In the genomic region with DNA sequence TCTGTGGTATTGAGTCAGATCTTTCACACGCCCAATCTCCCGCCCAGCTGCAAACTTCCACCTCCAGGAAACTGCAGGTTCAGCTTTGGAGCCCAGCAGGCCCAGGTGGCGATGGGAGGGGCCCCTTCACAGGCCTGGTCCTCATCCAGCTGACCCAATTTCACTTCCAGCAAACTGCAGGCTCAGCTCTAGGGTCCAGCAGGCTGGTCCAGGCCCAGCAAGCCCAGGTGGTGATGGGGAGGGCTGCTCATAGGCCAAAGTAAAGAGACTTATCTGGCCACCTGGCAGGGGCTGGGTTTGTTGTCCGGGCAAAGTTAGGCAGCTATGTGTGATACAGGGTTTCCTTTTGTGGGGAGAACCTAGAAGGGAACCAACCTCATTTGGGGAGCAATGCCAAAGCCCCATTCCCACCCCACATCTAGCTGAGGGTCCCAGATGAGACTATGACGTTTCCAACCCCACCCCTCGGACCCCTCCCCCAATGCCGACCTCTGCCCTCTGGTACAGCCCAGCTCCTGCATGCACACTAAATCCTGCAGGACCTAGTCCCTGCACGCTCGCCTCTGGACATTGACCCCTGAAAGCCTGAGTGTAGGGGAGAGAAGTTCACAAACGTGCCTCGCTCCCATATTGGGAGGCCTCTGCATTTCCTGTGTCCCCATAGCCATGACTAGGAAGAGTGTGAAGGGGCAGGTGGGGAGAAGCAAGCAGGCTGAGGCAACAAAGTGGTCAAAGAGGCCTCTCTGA, we compare ENCODE assay signal across 12 mouse cellular contexts. TPM values are rescaled to one million over a fixed set of nuclear protein-coding genes. Genes with fewer than 3 reads are reported as not detected.
A peak's percentile ranks its signal among the peaks of the same experiment; 100 is the strongest.
DNase-seq lines count a peak whose midpoint lies in the region; ATAC-seq and TF ChIP-seq lines count a peak whose summit lies in the region.
"Had no signal": no experiment of that assay in that cellular context is flagged by ENCODE, and none has a peak within 500 bp of the region (broad histone marks: within the 10 kb centered on the region; RNA-seq: fewer than 3 reads in every experiment).

No protein-coding gene starts in this region.

- no peak overlapping the region for H3K9ac ChIP-seq in kidney, postnatal 0 days (ENCODE audit: low read depth, low read length)
- H3K9ac ChIP-seq in midbrain, embryonic 14.5 days (replicated peaks; ENCODE audit: low read length): no peak overlapping the region
- H3K9ac ChIP-seq: embryonic facial prominence, embryonic 12.5 days; hindbrain, embryonic 15.5 days had no signal

- no peaks in the 10 kb centered on the region for H3K9me3 ChIP-seq in kidney, postnatal 0 days (replicated peaks; ENCODE audit: low read length)
- no peaks in the 10 kb centered on the region for H3K9me3 ChIP-seq in midbrain, embryonic 14.5 days (ENCODE audit: control insufficient read depth, low read length)
- H3K9me3 ChIP-seq: embryonic facial prominence, embryonic 12.5 days; hindbrain, embryonic 15.5 days had no signal

- peak; percentile 79 for ATAC-seq in cerebellum, adult (ENCODE audit: insufficient number of reproducible peaks, low FRiP score, low TSS enrichment)
- ATAC-seq in kidney, postnatal 0 days (replicated peaks; ENCODE audit: low FRiP score, low read depth): 0 out of 2 replicates have a peak, but pooled peaks have one; percentile 50
- no peak for ATAC-seq in megakaryocyte progenitor cell, adult 5-6 weeks (replicated peaks; ENCODE audit: poor library complexity)
- no peak for ATAC-seq in midbrain, embryonic 14.5 days (ENCODE audit: low FRiP score, low TSS enrichment)
- ATAC-seq: lung, postnatal 0 days had no signal

- H3K4me3 ChIP-seq in kidney, postnatal 0 days (replicated peaks; ENCODE audit: low read depth, low read length): no peak overlapping the region
- H3K4me3 ChIP-seq in small intestine, adult 2 months (ENCODE audit: low read depth, low read length): no peak overlapping the region
- H3K4me3 ChIP-seq in midbrain, embryonic 14.5 days (replicated peaks; ENCODE audit: low read depth, low read length): no peak overlapping the region
- H3K4me3 ChIP-seq: embryonic facial prominence, embryonic 12.5 days; hindbrain, embryonic 15.5 days had no signal

- 58% methylated on average over 11 of the region's 11 CpGs for WGBS in kidney, postnatal 0 days
- 24% methylated on average over 11 of the region's 11 CpGs for WGBS in small intestine, adult 2 months
- WGBS in midbrain, embryonic 14.5 days: 68% methylated on average over 11 of the region's 11 CpGs

- H3K27me3 ChIP-seq in kidney, postnatal 0 days (ENCODE audit: insufficient read depth, low read length): no peaks in the 10 kb centered on the region; the same call in 1 of the 2 replicates
- no peaks in the 10 kb centered on the region for H3K27me3 ChIP-seq in small intestine, adult 2 months (ENCODE audit: control insufficient read depth, insufficient read depth, low read length)
- H3K27me3 ChIP-seq in midbrain, embryonic 14.5 days (ENCODE audit: control insufficient read depth, insufficient read depth, low read length): no peaks in the 10 kb centered on the region
- H3K27me3 ChIP-seq: hindbrain, embryonic 15.5 days had no signal

- no peaks in the 10 kb centered on the region for H3K4me1 ChIP-seq in kidney, postnatal 0 days (replicated peaks; ENCODE audit: insufficient read depth, low read length)
- peaks cover 14% of the 10 kb centered on the region for H3K4me1 ChIP-seq in small intestine, adult 2 months (ENCODE audit: control insufficient read depth, insufficient read depth, insufficient read length, low read length)
- no peaks in the 10 kb centered on the region for H3K4me1 ChIP-seq in midbrain, embryonic 14.5 days (ENCODE audit: control insufficient read depth, insufficient read depth, low read length)
- H3K4me1 ChIP-seq: embryonic facial prominence, embryonic 12.5 days; hindbrain, embryonic 15.5 days had no signal

- no peak overlapping the region for H3K27ac ChIP-seq in kidney, postnatal 0 days
- peak overlapping the region; percentile 44; the same call in 1 of the 2 replicates for H3K27ac ChIP-seq in small intestine, adult 2 months (ENCODE audit: insufficient read depth, low read depth, low read length)
- H3K27ac ChIP-seq in midbrain, embryonic 14.5 days (replicated peaks; ENCODE audit: low read depth, low read length): no peak overlapping the region
- H3K27ac ChIP-seq: embryonic facial prominence, embryonic 12.5 days; hindbrain, embryonic 15.5 days had no signal

- no peak for TF ChIP-seq CTCF in kidney, postnatal 0 days (IDR thresholded peaks at IDR 0.05; ENCODE audit: low read depth)
- no peak for TF ChIP-seq CTCF in small intestine, adult 2 months (IDR thresholded peaks at IDR 0.05; ENCODE audit: extremely low read depth, insufficient read length, insufficient replicate concordance, low read depth, low read length)

- TF ChIP-seq POLR2A in small intestine, adult 2 months (IDR thresholded peaks at IDR 0.05; ENCODE audit: low read depth, low read length): no peak; the same call in 1 of the 2 replicates

- H3K4me2 ChIP-seq in kidney, postnatal 0 days (ENCODE audit: low read length): no peak overlapping the region
- H3K4me2 ChIP-seq in midbrain, embryonic 14.5 days (ENCODE audit: low read length): no peak overlapping the region
- H3K4me2 ChIP-seq: embryonic facial prominence, embryonic 12.5 days; heart, embryonic 11.5 days; hindbrain, embryonic 15.5 days had no signal

- H3K36me3 ChIP-seq in kidney, postnatal 0 days (ENCODE audit: insufficient read depth, low read length): no peaks in the 10 kb centered on the region
- no peaks in the 10 kb centered on the region for H3K36me3 ChIP-seq in small intestine, adult 2 months (ENCODE audit: control insufficient read depth, insufficient read depth, low read length)
- no peaks in the 10 kb centered on the region for H3K36me3 ChIP-seq in midbrain, embryonic 14.5 days (ENCODE audit: control insufficient read depth, insufficient read depth, low read length)
- H3K36me3 ChIP-seq: embryonic facial prominence, embryonic 12.5 days; hindbrain, embryonic 15.5 days had no signal

- peak; percentile 95 to 97 for DNase-seq in cerebellum, adult 18-20 months
- no peak for DNase-seq in kidney, postnatal 0 days (ENCODE audit: low spot score)
- no peak for DNase-seq in adrenal gland, adult 2 months
- no peak for DNase-seq in midbrain, embryonic 14.5 days

RNA-seq across cellular contexts. Expression of a gene that starts 8.6 kb away (rescaled TPM):
- not detected in 2 replicates for polyA plus RNA-seq in kidney, postnatal 0 days (2015; fragmentation: Nextera tagmentation; extraction: Ambion mirVana)
- not detected in 2 replicates for polyA plus RNA-seq in small intestine, adult 2 months (2012; rRNA removed)
- not detected for total RNA-seq in adrenal gland, adult 2 months (2021)
- polyA plus RNA-seq in adrenal gland, adult 2 months (2012; rRNA removed): not detected in 2 replicates
- 0.27 TPM in 1 of 2 replicates, not detected in the other for total RNA-seq in megakaryocyte progenitor cell, adult 5-6 weeks (2015)
- total RNA-seq in megakaryocyte progenitor cell, adult 5-6 weeks (2017): not detected in 2 replicates
- polyA plus RNA-seq in midbrain, embryonic 14.5 days (2014; fragmentation: Nextera tagmentation; extraction: Ambion mirVana): not detected in 2 replicates
- total RNA-seq: layer of hippocampus, postnatal 14 days had no signal
- polyA plus RNA-seq: embryonic facial prominence, embryonic 12.5 days; heart, embryonic 11.5 days; hindbrain, embryonic 15.5 days; lung, postnatal 0 days had no signal

RNA-seq across cellular contexts. Expression of a gene that starts 15.2 kb away (rescaled TPM):
- polyA plus RNA-seq in kidney, postnatal 0 days (2015; fragmentation: Nextera tagmentation; extraction: Ambion mirVana): 11.5 and 13.1 TPM in 2 replicates
- 0.28 and 0.39 TPM in 2 replicates for polyA plus RNA-seq in small intestine, adult 2 months (2012; rRNA removed)
- total RNA-seq in adrenal gland, adult 2 months (2021): 1 to 10 TPM; 2.5 to 2.7 TPM
- polyA plus RNA-seq in adrenal gland, adult 2 months (2012; rRNA removed): 4.9 and 5.6 TPM in 2 replicates
- total RNA-seq in megakaryocyte progenitor cell, adult 5-6 weeks (2015): 0.42 TPM in 1 of 2 replicates, not detected in the other
- not detected in 2 replicates for total RNA-seq in megakaryocyte progenitor cell, adult 5-6 weeks (2017)
- 3.7 and 71.9 TPM in 2 replicates for polyA plus RNA-seq in midbrain, embryonic 14.5 days (2014; fragmentation: Nextera tagmentation; extraction: Ambion mirVana)

RNA-seq across cellular contexts. Expression of a gene that starts 15.5 kb away (rescaled TPM):
- polyA plus RNA-seq in kidney, postnatal 0 days (2015; fragmentation: Nextera tagmentation; extraction: Ambion mirVana): 65.7 and 71.1 TPM in 2 replicates
- 32.0 and 34.0 TPM in 2 replicates for polyA plus RNA-seq in small intestine, adult 2 months (2012; rRNA removed)
- total RNA-seq in adrenal gland, adult 2 months (2021): 10 to 100 TPM; 83.9 to 89.5 TPM
- polyA plus RNA-seq in adrenal gland, adult 2 months (2012; rRNA removed): 34.4 and 64.3 TPM in 2 replicates
- total RNA-seq in megakaryocyte progenitor cell, adult 5-6 weeks (2015): 27.1 and 27.6 TPM in 2 replicates
- 25.1 and 27.4 TPM in 2 replicates for total RNA-seq in megakaryocyte progenitor cell, adult 5-6 weeks (2017)
- 110 and 117 TPM in 2 replicates for polyA plus RNA-seq in midbrain, embryonic 14.5 days (2014; fragmentation: Nextera tagmentation; extraction: Ambion mirVana)

RNA-seq across cellular contexts. Expression of a gene that starts 16.4 kb away (rescaled TPM):
- 7.9 and 9.6 TPM in 2 replicates for polyA plus RNA-seq in kidney, postnatal 0 days (2015; fragmentation: Nextera tagmentation; extraction: Ambion mirVana)
- 2.1 and 2.2 TPM in 2 replicates for polyA plus RNA-seq in small intestine, adult 2 months (2012; rRNA removed)
- 1 to 10 TPM; 1.5 to 2.0 TPM for total RNA-seq in adrenal gland, adult 2 months (2021)
- polyA plus RNA-seq in adrenal gland, adult 2 months (2012; rRNA removed): 2.7 and 3.0 TPM in 2 replicates
- total RNA-seq in megakaryocyte progenitor cell, adult 5-6 weeks (2015): 2.6 and 5.6 TPM in 2 replicates
- 0.81 and 3.8 TPM in 2 replicates for total RNA-seq in megakaryocyte progenitor cell, adult 5-6 weeks (2017)
- polyA plus RNA-seq in midbrain, embryonic 14.5 days (2014; fragmentation: Nextera tagmentation; extraction: Ambion mirVana): 5.5 and 6.1 TPM in 2 replicates

RNA-seq across cellular contexts. Expression of a gene that starts 24.2 kb away (rescaled TPM):
- 42.0 and 45.0 TPM in 2 replicates for polyA plus RNA-seq in kidney, postnatal 0 days (2015; fragmentation: Nextera tagmentation; extraction: Ambion mirVana)
- 48.6 and 62.7 TPM in 2 replicates for polyA plus RNA-seq in small intestine, adult 2 months (2012; rRNA removed)
- 10 to 100 TPM; 33.3 to 35.2 TPM for total RNA-seq in adrenal gland, adult 2 months (2021)
- 85.9 and 124 TPM in 2 replicates for polyA plus RNA-seq in adrenal gland, adult 2 months (2012; rRNA removed)
- total RNA-seq in megakaryocyte progenitor cell, adult 5-6 weeks (2015): 32.8 and 40.9 TPM in 2 replicates
- 15.3 and 21.3 TPM in 2 replicates for total RNA-seq in megakaryocyte progenitor cell, adult 5-6 weeks (2017)
- polyA plus RNA-seq in midbrain, embryonic 14.5 days (2014; fragmentation: Nextera tagmentation; extraction: Ambion mirVana): 95.4 and 126 TPM in 2 replicates

Comparison
In these comparisons a context has a peak if more than half of its experiments do, and no peak if none do; other contexts are left out.
1. ATAC-seq: peak in cerebellum, adult (single experiment) and kidney, postnatal 0 days (single experiment); none in megakaryocyte progenitor cell, adult 5-6 weeks (single experiment) and midbrain, embryonic 14.5 days (single experiment).
2. DNase-seq: peak in cerebellum, adult 18-20 months (2 of 2); none in kidney, postnatal 0 days (single experiment), adrenal gland, adult 2 months (single experiment) and midbrain, embryonic 14.5 days (single experiment).